Mouse (Mus musculus) gastrocnemius, postnatal 25 days (tissue): ENCODE measurements around the gene Art4. TPM values are rescaled to one million over a fixed set of nuclear protein-coding genes. Genes with fewer than 3 reads are reported as not detected.

Experiments
- microRNA-seq, 2 experiments: library from miRNA; unstranded; fragments of <30 nt; microRNA quantifications; one replicate each; pipeline ENCODE4 v1.2.0; 2021; ENCODE audit warnings: borderline replicate concordance in 2 of 2
- total RNA-seq, 2 experiments: library from RNA; stranded (reverse); gene quantifications; 1 replicate in 1 of 2; 2 replicates in 1 of 2; pipeline ENCODE4 v1.2.3; 2021

Art4 gene
- total RNA-seq, 2 experiments from 2014 or later: 0.18 to 0.54 TPM

Small RNA genes lying within 50 kb of the gene (microRNA-seq; reads per million reads assigned to microRNA genes)
- 0 reads per million in 2 experiments for gene Gm44364

Other genes with a start within 250 kb of the Art4 start
- 10 to 100 TPM; 18.3 to 18.8 TPM for gene Plbd1, start 195.8 kb downstream of the Art4 start, total RNA-seq
- gene Gucy2c, start 76.0 kb downstream of the Art4 start, total RNA-seq: not detected
- gene Hist4h4, start 53.3 kb downstream of the Art4 start, total RNA-seq: 1 to 10 TPM; 4.7 TPM
- gene H2afj, start 49.5 kb downstream of the Art4 start, total RNA-seq: 10 to 100 TPM; 16.4 to 17.9 TPM
- not detected for gene BC049715, start 30.1 kb downstream of the Art4 start, total RNA-seq
- gene Wbp11, start 29.5 kb downstream of the Art4 start, total RNA-seq: 10 to 100 TPM; 48.1 to 49.0 TPM
- under 1 TPM; 0.24 to 0.26 TPM for gene Smco3, start 22.3 kb downstream of the Art4 start, total RNA-seq
- 100 to 1,000 TPM; 102 to 127 TPM for gene Mgp, start 18.1 kb upstream of the Art4 start, total RNA-seq
- gene Erp27, start 64.4 kb upstream of the Art4 start, total RNA-seq: not detected
- not detected for gene Pde6h, start 66.1 kb upstream of the Art4 start, total RNA-seq
- 10 to 100 TPM in 1 of 2 experiments, 1 to 10 TPM in 1; 6.3 to 12.1 TPM for gene Arhgdib, start 84.2 kb upstream of the Art4 start, total RNA-seq